Mouse (Mus musculus) C2C12 (cell line): ENCODE measurements around the gene Lztfl1.

Source experiments
- CEBPB ChIP-seq: IDR thresholded peaks from one replicate; pipeline ENCODE4 v1.6.1; 2011; ENCODE audit warnings: low read depth, mild to moderate bottlenecking, control low read depth, moderate library complexity
- CTCF ChIP-seq: IDR thresholded peaks from one replicate; pipeline ENCODE4 v1.5.1; 2011; ENCODE audit not compliant: control insufficient read depth, insufficient read depth, insufficient read length

GRCm38 (mm10) chr9:123683704-123684103, 33.8 kb downstream of the Lztfl1 start:
- no peak for TF ChIP-seq CEBPB
- TF ChIP-seq CTCF, result no peak
